Mouse (Mus musculus): ENCODE measurements around the gene Mc1r.

DNA sequence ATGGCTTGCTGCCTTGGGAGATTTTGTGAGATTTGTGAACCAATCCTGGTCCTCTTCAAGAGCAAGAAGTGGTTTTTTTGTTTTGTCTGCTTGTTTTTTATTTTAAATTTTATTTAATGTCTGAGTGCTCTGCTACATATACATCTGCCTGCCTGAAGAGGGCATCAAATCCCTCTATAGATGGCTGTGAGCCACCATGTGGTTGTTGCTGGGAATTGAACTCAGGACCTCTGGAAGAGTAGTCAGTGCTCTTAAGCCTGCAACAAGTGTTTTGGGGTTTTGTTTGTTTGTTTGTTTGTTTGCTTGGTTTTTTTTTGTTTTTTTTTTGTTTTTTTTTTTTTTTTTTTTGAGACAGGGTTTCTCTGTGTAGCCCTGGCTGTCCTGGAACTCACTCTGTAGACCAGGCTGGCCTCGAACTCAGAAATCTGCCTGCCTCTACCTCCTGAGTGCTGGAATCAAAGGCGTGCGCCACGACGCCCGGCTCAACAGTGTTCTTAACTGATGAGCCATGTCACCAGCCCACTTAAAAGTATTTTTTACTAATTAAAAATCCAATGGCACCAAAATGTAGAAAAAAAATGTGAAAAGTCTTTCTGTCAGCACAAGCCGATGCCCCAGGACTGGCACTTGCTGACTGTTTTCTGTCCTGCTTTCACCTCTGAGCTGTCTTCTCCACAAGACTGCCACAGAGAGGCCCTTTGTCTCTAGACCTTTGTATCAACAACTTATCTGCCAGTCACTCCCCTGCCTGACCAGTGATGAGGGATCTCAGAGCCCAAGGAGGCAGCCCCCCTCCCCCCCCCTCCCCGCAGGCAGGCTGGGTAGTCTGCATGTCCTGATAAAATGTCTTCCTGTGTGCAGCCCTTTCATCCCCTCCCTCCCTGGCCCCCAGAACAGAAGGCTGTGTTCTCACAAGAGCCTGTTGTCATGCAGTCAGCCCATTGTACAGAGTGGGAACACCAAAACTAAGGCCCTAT is 9.3 kb downstream of the Mc1r start:
- TF ChIP-seq CTCF (IDR thresholded peaks at IDR 0.05; ENCODE audit: low read depth, low read length): no peak
- TF ChIP-seq POLR2A (IDR thresholded peaks at IDR 0.05; ENCODE audit: borderline replicate concordance, low read depth, low read length): no peak

Measured in bone marrow macrophage, adult 2 months (primary cell).